Mouse (Mus musculus): ENCODE data around the gene Ptpn3. TPM values are rescaled to one million over a fixed set of nuclear protein-coding genes. Genes with fewer than 3 reads are reported as not detected.

The Ptpn3 gene
- total RNA-seq, 2 experiments from 2014 or later = 18.8 to 24.3 TPM

GRCm38 (mm10) chr4:57300469-57301409 lies 898 bp downstream of the Ptpn3 start:
- intact Hi-C loops (cut with DNase I; ENCODE audit: low total_unique reads) = no loop called here
- no peak for DNase-seq

- intact Hi-C loops (cut with DNase I; ENCODE audit: low total_unique reads) = no loop called here
- peak; percentile 56 for DNase-seq
Measured at GRCm38 (mm10) chr4:57299701-57300468, 1.8 kb downstream of the Ptpn3 start.

- intact Hi-C loops (cut with DNase I; ENCODE audit: low total_unique reads) = no loop called here
Measured at GRCm38 (mm10) chr4:57299308-57299700, 2.3 kb downstream of the Ptpn3 start.

GRCm38 (mm10) chr4:57298181-57298580 lies 3.5 kb downstream of the Ptpn3 start:
- intact Hi-C loops (cut with DNase I; ENCODE audit: low total_unique reads) = no loop called here
- DNase-seq = no peak

More at GRCm38 (mm10) chr4:57299308-57299700, 2.3 kb downstream of the Ptpn3 start:
- no peak for DNase-seq

GRCm38 (mm10) chr4:57294971-57295656 lies 6.5 kb downstream of the Ptpn3 start:
- peak; percentile 85 for DNase-seq
- intact Hi-C loops (cut with DNase I; ENCODE audit: low total_unique reads) = no loop called here

- intact Hi-C loops (cut with DNase I; ENCODE audit: low total_unique reads) = no loop called here
- no peak for DNase-seq
Measured at GRCm38 (mm10) chr4:57292670-57293069, 9.0 kb downstream of the Ptpn3 start.

GRCm38 (mm10) chr4:57290049-57290448 lies 11.6 kb downstream of the Ptpn3 start:
- intact Hi-C loops (cut with DNase I; ENCODE audit: low total_unique reads) = no loop called here
- no peak for DNase-seq

- intact Hi-C loops (cut with DNase I; ENCODE audit: low total_unique reads) = no loop called here
- no peak for DNase-seq
Measured at GRCm38 (mm10) chr4:57287808-57288207, 13.8 kb downstream of the Ptpn3 start.

GRCm38 (mm10) chr4:57285251-57285650 lies 16.4 kb downstream of the Ptpn3 start:
- intact Hi-C loops (cut with DNase I; ENCODE audit: low total_unique reads) = no loop called here
- DNase-seq = no peak

- no peak for DNase-seq
- intact Hi-C loops (cut with DNase I; ENCODE audit: low total_unique reads) = no loop called here
Measured at GRCm38 (mm10) chr4:57283189-57283588, 18.4 kb downstream of the Ptpn3 start.

GRCm38 (mm10) chr4:57282630-57283029 lies 19.0 kb downstream of the Ptpn3 start:
- DNase-seq = no peak
- intact Hi-C loops (cut with DNase I; ENCODE audit: low total_unique reads) = no loop called here

- intact Hi-C loops (cut with DNase I; ENCODE audit: low total_unique reads) = no loop called here
- DNase-seq = no peak
Measured at GRCm38 (mm10) chr4:57282179-57282578, 19.5 kb downstream of the Ptpn3 start.

GRCm38 (mm10) chr4:57280888-57281287 lies 20.7 kb downstream of the Ptpn3 start:
- intact Hi-C loops (cut with DNase I; ENCODE audit: low total_unique reads) = no loop called here
- peak; percentile 75 for DNase-seq

- no peak for DNase-seq
- intact Hi-C loops (cut with DNase I; ENCODE audit: low total_unique reads) = loop anchor here (10.0 kb wide), 1 partner anchor 214 kb away; no protein-coding TSS in a partner anchor
Measured at GRCm38 (mm10) chr4:57279229-57279628, 22.4 kb downstream of the Ptpn3 start.

GRCm38 (mm10) chr4:57278812-57279211 lies 22.8 kb downstream of the Ptpn3 start:
- no peak for DNase-seq
- intact Hi-C loops (cut with DNase I; ENCODE audit: low total_unique reads) = loop anchor here (10.0 kb wide), 1 partner anchor 214 kb away; no protein-coding TSS in a partner anchor

GRCm38 (mm10) chr4:57277671-57278070 lies 24.0 kb downstream of the Ptpn3 start:
- intact Hi-C loops (cut with DNase I; ENCODE audit: low total_unique reads) = loop anchor here (10.0 kb wide), 1 partner anchor 213 kb away; no protein-coding TSS in a partner anchor
- DNase-seq = no peak

GRCm38 (mm10) chr4:57275116-57275743 lies 26.4 kb downstream of the Ptpn3 start:
- DNase-seq = peak; percentile 56
- intact Hi-C loops (cut with DNase I; ENCODE audit: low total_unique reads) = loop anchor here (10.0 kb wide), 1 partner anchor 210 kb away; no protein-coding TSS in a partner anchor

- intact Hi-C loops (cut with DNase I; ENCODE audit: low total_unique reads) = loop anchor here (10.0 kb wide), 1 partner anchor 209 kb away; no protein-coding TSS in a partner anchor
- DNase-seq = no peak
Measured at GRCm38 (mm10) chr4:57273532-57274502, 27.8 kb downstream of the Ptpn3 start.
